Mouse (Mus musculus): ENCODE data around the gene Ascc2. TPM values are rescaled to one million over a fixed set of nuclear protein-coding genes. Genes with fewer than 3 reads are reported as not detected.
A peak's percentile ranks its signal among the peaks of the same experiment; 100 is the strongest.

Gene Ascc2
- polyA plus RNA-seq, 1 experiment from 2014 or later = 26.7 TPM

- no peaks in the 10 kb centered on the region for H3K9me3 ChIP-seq (replicated peaks)
- H3K4me1 ChIP-seq = peaks cover 37% of the 10 kb centered on the region
- H3K9ac ChIP-seq = no peak overlapping the region
- no peak overlapping the region; the same call in 1 of the 2 replicates for H3K27ac ChIP-seq
- H3K27me3 ChIP-seq (replicated peaks) = no peaks in the 10 kb centered on the region
- H3K4me3 ChIP-seq = no peak overlapping the region
- H3K4me2 ChIP-seq = no peak overlapping the region
- H3K36me3 ChIP-seq = peaks cover 75% of the 10 kb centered on the region
- no peak for ATAC-seq
- 82% methylated on average over 1 of the region's 1 CpGs for WGBS (ENCODE audit: insufficient replicate concordance)
Observed at GRCm38 (mm10) chr11:4674593-4674992, 37.0 kb downstream of the Ascc2 start.

GRCm38 (mm10) chr11:4675126-4675562 lies 37.6 kb downstream of the Ascc2 start:
- no peak overlapping the region for H3K4me2 ChIP-seq
- no peaks in the 10 kb centered on the region for H3K9me3 ChIP-seq (replicated peaks)
- H3K4me3 ChIP-seq = no peak overlapping the region
- H3K27me3 ChIP-seq (replicated peaks) = no peaks in the 10 kb centered on the region
- peaks cover 80% of the 10 kb centered on the region for H3K36me3 ChIP-seq
- no peak for ATAC-seq
- peaks cover 37% of the 10 kb centered on the region for H3K4me1 ChIP-seq
- WGBS (ENCODE audit: insufficient replicate concordance) = 82% methylated on average over 6 of the region's 6 CpGs
- H3K27ac ChIP-seq = no peak overlapping the region; the same call in 1 of the 2 replicates
- H3K9ac ChIP-seq = no peak overlapping the region

GRCm38 (mm10) chr11:4675693-4676092 lies 38.1 kb downstream of the Ascc2 start:
- H3K9me3 ChIP-seq (replicated peaks) = no peaks in the 10 kb centered on the region
- no peak overlapping the region for H3K4me2 ChIP-seq
- no peaks in the 10 kb centered on the region for H3K27me3 ChIP-seq (replicated peaks)
- peaks cover 80% of the 10 kb centered on the region for H3K36me3 ChIP-seq
- peaks cover 37% of the 10 kb centered on the region for H3K4me1 ChIP-seq
- WGBS (ENCODE audit: insufficient replicate concordance) = 84% methylated on average over 6 of the region's 6 CpGs
- H3K9ac ChIP-seq = no peak overlapping the region
- no peak for ATAC-seq
- peak overlapping the region; percentile 87 for H3K27ac ChIP-seq
- H3K4me3 ChIP-seq = no peak overlapping the region

- 37% methylated on average over 7 of the region's 7 CpGs for WGBS (ENCODE audit: insufficient replicate concordance)
- Histone ChIP-seq H3K9me3 (replicated peaks) (no peaks in the 10 kb centered on the region), H3K27me3 (replicated peaks) (no peaks in the 10 kb centered on the region), H3K36me3 (peaks cover 84% of the 10 kb centered on the region), H3K4me2 (peak overlapping the region; percentile 43), H3K4me3 (no peak overlapping the region), H3K4me1 (peaks cover 37% of the 10 kb centered on the region), H3K27ac (peak overlapping the region; percentile 87), H3K9ac (peak overlapping the region; percentile 55)
- ATAC-seq = peak; percentile 100
Observed at GRCm38 (mm10) chr11:4677250-4677872, 39.8 kb downstream of the Ascc2 start.

- H3K9me3 ChIP-seq (replicated peaks) = no peaks in the 10 kb centered on the region
- H3K4me3 ChIP-seq = no peak overlapping the region
- H3K4me2 ChIP-seq = no peak overlapping the region
- WGBS (ENCODE audit: insufficient replicate concordance) = 81% methylated on average over 13 of the region's 13 CpGs
- peaks cover 82% of the 10 kb centered on the region for H3K36me3 ChIP-seq
- no peak for ATAC-seq
- 0 out of 2 replicates have a peak overlapping the region, but pooled peaks have one; percentile 27 for H3K27ac ChIP-seq
- peaks cover 37% of the 10 kb centered on the region for H3K4me1 ChIP-seq
- no peaks in the 10 kb centered on the region for H3K27me3 ChIP-seq (replicated peaks)
- H3K9ac ChIP-seq = no peak overlapping the region
Observed at GRCm38 (mm10) chr11:4678700-4679440, 41.3 kb downstream of the Ascc2 start.

- Histone ChIP-seq H3K27me3 (replicated peaks) (no peaks in the 10 kb centered on the region), H3K36me3 (peaks cover 81% of the 10 kb centered on the region), H3K4me2 (no peak overlapping the region), H3K4me3 (no peak overlapping the region), H3K9ac (no peak overlapping the region), H3K9me3 (replicated peaks) (no peaks in the 10 kb centered on the region), H3K27ac (no peak overlapping the region), H3K4me1 (peaks cover 34% of the 10 kb centered on the region)
- ATAC-seq = no peak
- 90% methylated on average over 12 of the region's 12 CpGs for WGBS (ENCODE audit: insufficient replicate concordance)
Observed at GRCm38 (mm10) chr11:4679441-4679832, 41.9 kb downstream of the Ascc2 start.

- no peak for ATAC-seq
- peaks cover 74% of the 10 kb centered on the region for H3K36me3 ChIP-seq
Observed at GRCm38 (mm10) chr11:4680126-4680525, 42.6 kb downstream of the Ascc2 start.

GRCm38 (mm10) chr11:4683516-4683915 lies 46.0 kb downstream of the Ascc2 start:
- Histone ChIP-seq H3K4me1 (0 out of 2 replicates have a peak, but pooled peaks cover under 1% of the 10 kb centered on the region), H3K27me3 (replicated peaks) (no peaks in the 10 kb centered on the region), H3K9ac (no peak overlapping the region), H3K9me3 (replicated peaks) (no peaks in the 10 kb centered on the region), H3K36me3 (peaks cover 55% of the 10 kb centered on the region), H3K4me2 (no peak overlapping the region), H3K4me3 (no peak overlapping the region), H3K27ac (no peak overlapping the region)
- ATAC-seq = no peak
- WGBS (ENCODE audit: insufficient replicate concordance) = 53% methylated on average over 6 of the region's 6 CpGs

More at GRCm38 (mm10) chr11:4680126-4680525, 42.6 kb downstream of the Ascc2 start:
- H3K4me3 ChIP-seq = no peak overlapping the region
- H3K4me1 ChIP-seq = peaks cover 28% of the 10 kb centered on the region
- no peak overlapping the region for H3K4me2 ChIP-seq
- H3K9ac ChIP-seq = no peak overlapping the region
- no peaks in the 10 kb centered on the region for H3K9me3 ChIP-seq (replicated peaks)
- no peak overlapping the region for H3K27ac ChIP-seq
- no peaks in the 10 kb centered on the region for H3K27me3 ChIP-seq (replicated peaks)
- WGBS (ENCODE audit: insufficient replicate concordance) = 69% methylated on average over 3 of the region's 3 CpGs

GRCm38 (mm10) chr11:4684186-4684585 lies 46.6 kb downstream of the Ascc2 start:
- Histone ChIP-seq H3K9me3 (replicated peaks) (no peaks in the 10 kb centered on the region), H3K4me2 (no peak overlapping the region), H3K27ac (no peak overlapping the region), H3K9ac (no peak overlapping the region), H3K4me1 (peaks cover 5% of the 10 kb centered on the region; the same call in 1 of the 2 replicates), H3K27me3 (replicated peaks) (0 out of 2 replicates have a peak, but pooled peaks cover 3% of the 10 kb centered on the region), H3K36me3 (peaks cover 48% of the 10 kb centered on the region), H3K4me3 (no peak overlapping the region)
- ATAC-seq = no peak
- WGBS (ENCODE audit: insufficient replicate concordance) = 68% methylated on average over 6 of the region's 6 CpGs

GRCm38 (mm10) chr11:4685071-4685470 lies 47.5 kb downstream of the Ascc2 start:
- no peak for ATAC-seq
- Histone ChIP-seq H3K4me3 (no peak overlapping the region), H3K9ac (no peak overlapping the region), H3K9me3 (replicated peaks) (no peaks in the 10 kb centered on the region), H3K4me1 (peaks cover 6% of the 10 kb centered on the region; the same call in 1 of the 2 replicates), H3K4me2 (no peak overlapping the region), H3K27ac (no peak overlapping the region), H3K27me3 (replicated peaks) (0 out of 2 replicates have a peak, but pooled peaks cover 3% of the 10 kb centered on the region), H3K36me3 (peaks cover 39% of the 10 kb centered on the region)
- 77% methylated on average over 4 of the region's 4 CpGs for WGBS (ENCODE audit: insufficient replicate concordance)

GRCm38 (mm10) chr11:4685510-4685909 lies 48.0 kb downstream of the Ascc2 start:
- H3K9ac ChIP-seq = no peak overlapping the region
- no peaks in the 10 kb centered on the region for H3K9me3 ChIP-seq (replicated peaks)
- H3K4me3 ChIP-seq = no peak overlapping the region
- no peak overlapping the region for H3K4me2 ChIP-seq
- peaks cover 6% of the 10 kb centered on the region; the same call in 1 of the 2 replicates for H3K4me1 ChIP-seq
- no peak for ATAC-seq
- 70% methylated on average over 5 of the region's 5 CpGs for WGBS (ENCODE audit: insufficient replicate concordance)
- peaks cover 35% of the 10 kb centered on the region for H3K36me3 ChIP-seq
- no peak overlapping the region for H3K27ac ChIP-seq
- H3K27me3 ChIP-seq (replicated peaks) = 0 out of 2 replicates have a peak, but pooled peaks cover 3% of the 10 kb centered on the region

- no peak for ATAC-seq
- H3K4me3 ChIP-seq = no peak overlapping the region
- H3K36me3 ChIP-seq = peaks cover 20% of the 10 kb centered on the region
- H3K9ac ChIP-seq = no peak overlapping the region
- peaks cover 6% of the 10 kb centered on the region; the same call in 1 of the 2 replicates for H3K4me1 ChIP-seq
- WGBS (ENCODE audit: insufficient replicate concordance) = 68% methylated on average over 3 of the region's 3 CpGs
- H3K9me3 ChIP-seq (replicated peaks) = no peaks in the 10 kb centered on the region
- H3K27me3 ChIP-seq (replicated peaks) = 0 out of 2 replicates have a peak, but pooled peaks cover 3% of the 10 kb centered on the region
- no peak overlapping the region for H3K4me2 ChIP-seq
- H3K27ac ChIP-seq = no peak overlapping the region
Observed at GRCm38 (mm10) chr11:4687027-4687426, 49.5 kb downstream of the Ascc2 start.
